Mouse (Mus musculus): Measurements from ENCODE around the gene Gcnt3. TPM values are rescaled to one million over a fixed set of nuclear protein-coding genes. Genes with fewer than 3 reads are reported as not detected.

Gene Gcnt3
- total RNA-seq, 2 experiments from 2014 or later, result not detected

DNA sequence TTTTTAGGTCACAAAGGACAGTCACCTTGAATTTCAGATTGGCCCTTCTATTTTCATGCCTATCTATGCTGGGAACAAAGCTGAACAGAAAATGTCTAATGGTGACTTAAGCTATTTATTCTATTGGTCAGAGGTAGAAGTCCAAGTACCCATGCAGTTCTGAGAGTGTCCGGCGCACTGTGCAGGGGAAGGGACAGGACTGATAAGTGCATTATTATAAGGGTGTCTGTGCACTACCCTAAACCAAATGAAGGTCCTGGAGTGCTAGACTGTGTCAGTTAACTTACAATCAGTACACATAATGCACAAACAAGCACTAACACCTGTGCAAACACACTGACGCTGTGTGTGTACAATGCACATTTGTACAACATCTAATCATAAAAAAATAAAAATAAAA lies 29.6 kb upstream of the Gcnt3 start:
- intact Hi-C loops (cut with DNase I), result no loop called here
- Histone ChIP-seq H3K27ac (no peak overlapping the region), H3K4me3 (no peak overlapping the region)
- TF ChIP-seq CTCF (IDR thresholded peaks at IDR 0.05), result no peak
- DNase-seq, result no peak

DNA sequence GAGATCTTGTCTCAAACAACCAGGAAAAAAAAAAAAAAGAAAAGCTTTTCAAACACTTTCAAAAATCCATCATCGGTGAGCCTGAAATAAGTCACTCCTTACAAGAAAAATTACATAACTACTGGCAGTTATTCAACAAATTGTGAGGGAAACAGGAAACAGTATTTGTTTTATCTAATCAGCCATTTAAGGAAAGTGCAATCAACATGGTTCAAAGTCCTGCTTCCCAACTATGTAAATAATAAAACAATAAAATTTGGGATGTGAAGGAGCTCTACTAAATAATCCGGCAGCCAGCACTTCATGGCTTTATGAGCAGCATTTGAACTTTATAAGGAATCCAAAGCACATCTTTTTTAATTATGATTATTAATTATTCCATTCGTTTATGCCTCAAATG lies 24.1 kb upstream of the Gcnt3 start:
- DNase-seq, result no peak
- intact Hi-C loops (cut with DNase I), result no loop called here
- Histone ChIP-seq H3K27ac (no peak overlapping the region), H3K4me3 (no peak overlapping the region)
- TF ChIP-seq CTCF (IDR thresholded peaks at IDR 0.05), result no peak

DNA sequence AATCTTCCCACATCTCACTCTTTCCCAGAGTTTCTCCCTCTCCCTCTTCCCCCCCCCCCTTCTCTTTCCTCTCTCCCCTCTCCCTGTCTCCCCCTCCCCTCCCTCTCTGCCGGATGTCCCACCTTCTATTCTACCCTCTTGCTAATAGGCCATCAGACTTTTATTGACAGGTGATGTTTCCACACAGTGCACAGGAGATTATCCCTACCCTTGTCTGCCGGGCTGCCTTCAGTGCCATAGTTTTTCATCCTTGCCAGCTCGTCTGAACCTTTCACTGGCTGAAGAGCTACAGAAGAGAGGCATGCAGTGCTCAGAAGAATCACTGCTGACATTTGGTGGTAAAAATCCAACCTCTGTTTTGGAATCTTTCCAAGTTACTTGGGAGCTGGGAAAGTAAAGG lies 15.5 kb upstream of the Gcnt3 start:
- TF ChIP-seq CTCF (IDR thresholded peaks at IDR 0.05), result no peak
- intact Hi-C loops (cut with DNase I), result no loop called here
- no peak for DNase-seq
- H3K27ac ChIP-seq, result no peak overlapping the region
- H3K4me3 ChIP-seq, result no peak overlapping the region

DNA sequence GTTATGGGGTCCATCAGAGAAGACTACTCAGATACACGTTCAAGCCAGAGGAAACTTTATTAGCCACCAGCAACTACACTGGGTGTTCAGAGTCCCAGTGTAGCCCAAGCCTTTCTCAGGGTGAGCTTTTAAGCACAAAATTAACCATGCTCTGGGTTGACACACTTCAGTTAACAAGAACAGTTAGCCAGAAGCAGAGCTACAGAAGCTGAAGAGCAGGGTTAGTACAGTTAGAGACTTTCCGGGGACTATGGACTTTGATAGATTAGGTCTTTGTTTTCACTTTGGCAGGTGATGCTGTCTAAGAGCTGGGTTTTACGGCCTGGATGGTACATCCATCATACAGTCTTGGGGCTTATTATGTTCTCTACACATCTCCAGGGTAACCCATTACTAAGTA lies 14.8 kb upstream of the Gcnt3 start:
- no peak overlapping the region for H3K27ac ChIP-seq
- no peak overlapping the region for H3K4me3 ChIP-seq
- intact Hi-C loops (cut with DNase I), result no loop called here
- DNase-seq, result no peak
- TF ChIP-seq CTCF (IDR thresholded peaks at IDR 0.05), result no peak

DNA sequence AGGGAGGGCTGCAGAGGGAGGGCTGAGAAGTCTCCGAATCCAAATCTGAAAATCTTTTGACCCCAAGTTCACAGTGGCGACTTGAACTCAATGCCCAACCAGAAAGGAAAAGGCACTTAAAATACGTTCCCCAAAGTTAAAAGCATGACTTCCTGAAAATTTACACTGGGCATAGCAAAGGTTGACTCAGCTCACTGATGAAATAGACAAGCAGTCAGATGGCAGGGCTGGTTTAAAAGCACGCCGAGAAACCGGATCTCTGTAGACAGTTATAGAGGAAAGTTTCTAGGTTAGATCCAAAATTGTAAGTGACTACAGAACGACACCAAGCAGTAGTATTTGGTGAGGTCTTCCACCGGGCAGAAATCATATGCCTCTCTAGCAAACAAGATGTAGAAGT lies 12.0 kb upstream of the Gcnt3 start:
- intact Hi-C loops (cut with DNase I), result no loop called here
- H3K4me3 ChIP-seq, result no peak overlapping the region
- TF ChIP-seq CTCF (IDR thresholded peaks at IDR 0.05), result no peak
- H3K27ac ChIP-seq, result no peak overlapping the region
- DNase-seq, result no peak

DNA sequence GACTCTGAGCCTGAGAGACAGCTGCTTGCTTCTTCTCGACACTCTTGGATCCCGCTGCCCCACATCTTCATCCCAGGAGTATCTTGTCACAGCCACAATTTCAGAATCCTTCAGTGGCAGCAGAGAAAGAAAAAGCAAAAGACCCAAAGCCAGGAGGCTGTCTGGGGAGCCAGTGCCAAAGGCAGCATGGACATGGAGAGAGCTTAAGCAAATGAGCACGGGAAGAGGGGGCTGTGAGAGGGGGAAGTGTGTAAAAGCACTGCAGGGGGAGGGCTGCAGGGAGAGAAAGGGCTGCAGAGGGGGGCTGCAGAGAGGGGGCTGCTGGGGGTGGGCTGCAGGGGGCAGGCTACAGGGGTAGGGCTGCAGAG lies 11.5 kb upstream of the Gcnt3 start:
- intact Hi-C loops (cut with DNase I), result no loop called here
- DNase-seq, result no peak
- Histone ChIP-seq H3K27ac (peak overlapping the region; percentile 6; the same call in 1 of the 2 replicates), H3K4me3 (no peak overlapping the region)
- TF ChIP-seq CTCF (IDR thresholded peaks at IDR 0.05), result no peak

DNA sequence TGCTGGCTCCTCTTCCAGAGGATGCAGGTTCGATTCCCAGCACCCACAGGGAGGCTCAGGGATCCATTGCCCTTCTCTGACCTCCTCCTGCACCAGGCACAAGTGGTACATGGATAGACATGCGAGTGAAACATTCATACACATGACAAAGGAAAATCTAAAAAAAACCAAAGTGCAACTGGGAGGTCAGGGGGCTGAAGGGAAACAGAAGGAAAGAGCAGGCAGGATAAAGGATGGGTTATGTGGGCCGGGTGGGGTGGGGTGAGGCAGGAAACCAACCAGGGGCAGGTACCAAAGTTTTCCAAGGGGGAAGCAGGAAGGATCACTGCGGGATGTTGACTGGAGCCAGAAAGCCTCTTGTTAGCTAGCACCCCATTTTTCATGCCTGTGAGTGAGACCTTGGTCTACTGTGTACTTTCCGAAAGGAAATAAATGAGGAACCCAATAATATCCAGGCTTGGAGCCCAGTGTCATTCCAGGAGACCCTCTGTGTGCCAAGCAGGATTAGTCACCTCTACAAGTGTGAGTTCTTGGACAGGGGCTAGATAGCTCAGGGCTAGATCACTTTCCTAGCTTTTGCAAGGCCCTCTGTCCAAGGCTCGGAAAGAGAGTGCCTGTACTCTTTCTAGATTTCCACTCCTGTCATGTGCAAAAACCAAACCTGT lies 11.0 kb upstream of the Gcnt3 start:
- Histone ChIP-seq H3K27ac (peak overlapping the region; percentile 6; the same call in 1 of the 2 replicates), H3K4me3 (no peak overlapping the region)
- DNase-seq, result peak; percentile 68
- intact Hi-C loops (cut with DNase I), result no loop called here
- TF ChIP-seq CTCF (IDR thresholded peaks at IDR 0.05), result no peak

DNA sequence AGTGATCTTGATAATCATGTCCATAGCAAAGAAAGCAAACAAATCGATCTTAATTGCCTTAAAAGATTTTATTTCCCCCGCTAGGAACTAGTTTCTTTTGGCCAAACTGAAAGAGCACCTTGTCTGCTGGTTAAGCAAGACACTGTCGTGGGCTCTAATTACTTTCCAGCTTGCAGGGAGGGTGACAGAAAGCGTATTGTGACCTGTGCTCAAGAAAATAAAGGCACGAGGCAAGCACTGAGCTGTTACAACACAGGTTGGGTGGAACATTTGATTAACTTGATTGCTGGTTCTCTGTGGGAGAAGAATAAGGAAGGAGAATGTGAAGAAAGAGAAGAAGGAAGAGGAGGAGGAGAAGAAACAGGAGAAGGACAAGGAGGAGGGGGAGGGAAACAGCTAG lies 10.4 kb upstream of the Gcnt3 start:
- Histone ChIP-seq H3K4me3 (no peak overlapping the region), H3K27ac (no peak overlapping the region)
- intact Hi-C loops (cut with DNase I), result no loop called here
- no peak for DNase-seq
- no peak for TF ChIP-seq CTCF (IDR thresholded peaks at IDR 0.05)

DNA sequence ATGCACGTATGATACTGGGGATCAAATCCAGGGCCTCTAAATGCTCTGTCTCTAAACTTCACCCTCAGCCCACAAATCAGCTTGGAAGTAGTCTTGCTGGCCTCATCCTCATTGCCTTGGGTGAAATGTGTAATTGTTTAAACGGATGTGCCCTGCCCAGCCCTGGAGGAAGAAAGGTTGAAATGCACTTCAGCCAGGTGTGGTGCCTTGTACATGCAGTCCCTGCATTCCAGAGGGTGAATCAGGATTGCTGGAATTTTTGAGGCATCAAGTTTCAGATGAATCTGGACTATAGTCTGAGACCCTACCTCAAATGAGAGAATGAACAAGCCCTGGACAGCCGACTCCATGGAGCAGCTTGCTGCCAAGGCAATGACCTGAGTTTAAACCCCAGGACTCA lies 10.0 kb upstream of the Gcnt3 start:
- H3K27ac ChIP-seq, result no peak overlapping the region
- intact Hi-C loops (cut with DNase I), result no loop called here
- no peak for TF ChIP-seq CTCF (IDR thresholded peaks at IDR 0.05)
- no peak for DNase-seq
- no peak overlapping the region for H3K4me3 ChIP-seq

DNA sequence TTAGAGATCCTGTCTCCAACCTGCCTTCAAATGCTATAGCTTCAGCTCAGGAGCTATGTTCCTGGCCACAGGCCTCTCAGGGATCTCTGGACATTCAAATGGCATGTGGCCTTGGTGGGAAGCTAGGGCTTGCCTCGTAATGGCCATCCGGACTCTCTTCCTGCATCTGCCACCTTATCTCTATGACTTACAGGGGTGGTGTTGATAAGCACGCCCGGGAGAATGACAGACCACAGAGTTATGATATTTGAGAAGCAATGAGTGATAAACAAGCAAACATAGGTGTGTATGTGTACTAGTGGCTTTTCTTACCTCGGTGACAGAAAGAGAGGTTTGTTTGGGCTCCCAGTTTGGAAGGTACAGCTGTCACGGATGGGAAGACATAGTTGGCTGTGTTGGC lies 8.4 kb upstream of the Gcnt3 start:
- intact Hi-C loops (cut with DNase I), result no loop called here
- H3K4me3 ChIP-seq, result no peak overlapping the region
- no peak for DNase-seq
- no peak overlapping the region for H3K27ac ChIP-seq
- TF ChIP-seq CTCF (IDR thresholded peaks at IDR 0.05), result no peak

DNA sequence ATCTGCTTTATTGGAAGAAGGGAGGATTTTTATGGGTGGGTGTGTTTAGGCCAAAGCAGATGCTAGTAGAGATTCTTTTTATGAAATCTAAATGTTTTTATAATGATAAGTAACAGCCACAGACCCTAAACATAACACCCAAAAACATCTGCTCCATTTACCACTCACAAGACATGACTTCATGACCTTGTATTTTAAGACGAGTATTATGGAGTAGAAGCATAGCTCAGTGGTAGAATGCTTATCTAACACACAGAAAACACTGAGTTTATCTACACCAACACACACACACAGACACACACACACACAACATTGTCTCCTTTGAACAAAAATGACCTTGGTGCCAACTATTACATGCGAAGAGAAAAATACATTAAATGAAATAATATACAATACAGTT lies 7.0 kb upstream of the Gcnt3 start:
- no peak for DNase-seq
- Histone ChIP-seq H3K4me3 (no peak overlapping the region), H3K27ac (no peak overlapping the region)
- TF ChIP-seq CTCF (IDR thresholded peaks at IDR 0.05), result no peak
- intact Hi-C loops (cut with DNase I), result no loop called here

DNA sequence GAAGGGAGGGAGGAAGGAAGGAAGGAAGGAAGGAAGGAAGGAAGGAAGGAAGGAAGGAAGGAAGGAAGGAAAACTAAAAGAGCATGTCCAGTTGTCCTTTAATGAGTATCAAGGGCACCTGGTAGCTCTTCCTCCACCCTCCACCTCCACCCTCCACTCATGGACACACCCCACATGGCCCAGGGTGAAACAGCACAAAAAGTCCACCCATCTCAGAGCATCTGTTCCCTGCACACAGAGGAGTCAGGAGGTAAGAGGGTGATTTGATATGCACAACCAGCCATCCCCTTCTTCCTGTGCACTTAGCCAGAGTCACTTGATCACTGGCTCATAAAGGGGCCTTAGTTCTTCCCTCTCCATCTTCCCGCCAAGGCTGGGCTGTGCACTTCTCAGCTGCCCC lies 5.0 kb upstream of the Gcnt3 start:
- no peak for TF ChIP-seq CTCF (IDR thresholded peaks at IDR 0.05)
- intact Hi-C loops (cut with DNase I), result no loop called here
- no peak overlapping the region for H3K4me3 ChIP-seq
- H3K27ac ChIP-seq, result no peak overlapping the region
- DNase-seq, result no peak

DNA sequence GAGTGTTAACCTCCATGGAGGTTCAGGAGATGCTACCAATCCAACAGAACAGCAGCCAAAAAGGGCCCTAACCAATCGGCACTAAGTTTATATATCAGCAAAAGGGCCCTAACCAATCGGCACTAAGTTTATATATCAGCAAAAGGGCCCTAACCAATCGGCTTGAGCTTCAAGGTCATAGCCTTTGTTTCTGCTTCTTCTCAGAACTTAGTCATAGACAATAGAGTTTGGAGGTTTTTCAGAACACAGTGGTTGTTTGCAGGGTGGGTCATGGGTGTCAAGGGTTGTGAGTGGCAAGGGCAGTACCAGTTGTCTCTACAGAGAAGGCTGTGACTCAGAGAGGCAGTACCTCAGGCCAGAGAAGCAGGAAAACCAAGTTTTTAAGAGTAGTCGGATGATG lies 4.2 kb upstream of the Gcnt3 start:
- TF ChIP-seq CTCF (IDR thresholded peaks at IDR 0.05), result no peak
- intact Hi-C loops (cut with DNase I), result no loop called here
- no peak overlapping the region for H3K27ac ChIP-seq
- DNase-seq, result no peak
- no peak overlapping the region for H3K4me3 ChIP-seq

DNA sequence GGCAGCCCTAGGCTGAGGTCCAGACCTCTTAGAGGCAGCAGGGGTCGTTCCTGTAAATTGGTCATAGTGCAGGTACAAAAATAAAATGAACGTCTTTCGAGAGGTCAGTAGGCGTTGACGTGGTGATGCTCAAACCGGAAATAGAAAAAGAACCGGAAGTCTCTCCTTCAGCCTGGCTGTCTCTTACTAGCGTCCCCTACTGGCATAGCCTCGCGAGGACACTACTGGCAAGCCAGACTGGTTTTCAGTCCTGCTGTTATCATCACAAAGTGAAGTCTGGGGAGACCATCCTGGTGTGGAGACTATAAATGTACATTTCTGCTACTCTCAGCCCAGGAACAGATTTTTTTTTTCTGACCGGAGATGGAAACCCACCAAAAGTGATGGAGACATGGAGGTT lies 2.7 kb upstream of the Gcnt3 start:
- no peak overlapping the region for H3K27ac ChIP-seq
- DNase-seq, result no peak
- TF ChIP-seq CTCF (IDR thresholded peaks at IDR 0.05), result no peak
- no peak overlapping the region for H3K4me3 ChIP-seq
- intact Hi-C loops (cut with DNase I), result no loop called here
